8 mouse cellular contexts compared by ENCODE assay signal in genomic region chr10:117843690-117844089, GRCm38 (mm10). TPM values are rescaled to one million over a fixed set of nuclear protein-coding genes. Genes with fewer than 3 reads are reported as not detected.
A peak's percentile ranks its signal among the peaks of the same experiment; 100 is the strongest.
DNase-seq lines count a peak whose midpoint lies in the region; ATAC-seq and TF ChIP-seq lines count a peak whose summit lies in the region.

No protein-coding gene starts in this region.

- H3K27ac ChIP-seq in layer of hippocampus, adult 2 months, result no peak overlapping the region
- peak overlapping the region; percentile 89; the same call in 1 of the 2 replicates for H3K27ac ChIP-seq in bone marrow macrophage, adult 2 months (ENCODE audit: insufficient read depth, low read depth, low read length)

- H3K36me3 ChIP-seq in myocyte (ENCODE audit: control insufficient read depth, insufficient read depth), result no peaks in the 10 kb centered on the region

- H3K4me1 ChIP-seq in bone marrow macrophage, adult 2 months (ENCODE audit: control insufficient read depth, insufficient read depth, low read length), result peaks cover 32% of the 10 kb centered on the region

- no peak overlapping the region for H3ac ChIP-seq in myocyte (ENCODE audit: control insufficient read depth, insufficient read length)

- H3K4me3 ChIP-seq in layer of hippocampus, adult 2 months, result peak overlapping the region; percentile 91
- peak overlapping the region; percentile 38 for H3K4me3 ChIP-seq in bone marrow macrophage, adult 2 months (ENCODE audit: insufficient read depth, low read length)
- H3K4me3 ChIP-seq in myocyte, result peak overlapping the region; percentile 67

- DNase-seq in layer of hippocampus, adult 2 months (ENCODE audit: low spot score in 2 of 2), result no peak
- no peak for DNase-seq in layer of hippocampus, postnatal 25 days (ENCODE audit: extremely low spot score in 1 of 2, low spot score in 1 of 2)
- DNase-seq in cerebellum, adult 11-12 months, result no peak
- DNase-seq in frontal cortex, postnatal 10 days (ENCODE audit: low spot score in 2 of 2), result no peak
- no peak for DNase-seq in gastrocnemius, postnatal 36 days

- H3K27me3 ChIP-seq in myocyte (ENCODE audit: control insufficient read depth, insufficient read depth, insufficient read length), result no peaks in the 10 kb centered on the region

- ATAC-seq in inflammation-experienced regulatory T-cells, adult 6 months, result peak; percentile 47

- TF ChIP-seq POLR2A in bone marrow macrophage, adult 2 months (IDR thresholded peaks at IDR 0.05; ENCODE audit: borderline replicate concordance, low read depth, low read length), result no peak
- TF ChIP-seq POLR2A in myocyte (IDR thresholded peaks at IDR 0.05; ENCODE audit: insufficient read length, low read depth), result no peak

- intact Hi-C loops in gastrocnemius, postnatal 36 days (cut with DNase I), result no loop called here

- TF ChIP-seq CTCF in layer of hippocampus, adult 2 months (conservative IDR thresholded peaks at IDR 0.05), result no peak
- no peak for TF ChIP-seq CTCF in bone marrow macrophage, adult 2 months (IDR thresholded peaks at IDR 0.05; ENCODE audit: low read depth, low read length)

- H3K4me2 ChIP-seq in myocyte (ENCODE audit: low read depth), result peak overlapping the region; percentile 78

- H3K79me2 ChIP-seq in myocyte (ENCODE audit: control insufficient read depth, insufficient read depth), result peaks cover 65% of the 10 kb centered on the region

TF ChIP-seq in myocyte, 11 proteins besides CTCF, POLR2A, EP300 and RAD21:
- TF ChIP-seq MYOD1 (IDR thresholded peaks at IDR 0.05; ENCODE audit: control insufficient read depth in 1 of 3, insufficient read length in 2 of 3, low read depth in 2 of 3) (no peak), POLR2AphosphoS2 (IDR thresholded peaks at IDR 0.05; ENCODE audit: insufficient read length, low read depth) (no peak), USF1 (IDR thresholded peaks at IDR 0.05; ENCODE audit: low read depth) (no peak), MYOG (IDR thresholded peaks at IDR 0.05; ENCODE audit: control insufficient read depth in 1 of 3, insufficient read depth in 1 of 3, insufficient read length in 2 of 3, low read depth in 2 of 3) (no peak), TCF12 (IDR thresholded peaks at IDR 0.05; ENCODE audit: insufficient read depth, poor library complexity, severe bottlenecking) (no peak), REST (IDR thresholded peaks at IDR 0.05; ENCODE audit: insufficient read depth, insufficient read length) (no peak), E2F4 (IDR thresholded peaks at IDR 0.05; ENCODE audit: insufficient read depth) (no peak), TCF3 (IDR thresholded peaks at IDR 0.05; ENCODE audit: insufficient read length, low read depth) (no peak), CEBPB (IDR thresholded peaks at IDR 0.05; ENCODE audit: insufficient read depth, poor library complexity, severe bottlenecking) (no peak), MAX (IDR thresholded peaks at IDR 0.05; ENCODE audit: low read depth) (no peak)

RNA-seq across cellular contexts. Expression of gene Rap1b, which starts 2.1 kb away (rescaled TPM):
- total RNA-seq in layer of hippocampus, adult 2 months (2021), result 10 to 100 TPM; 55.7 to 58.5 TPM
- total RNA-seq in layer of hippocampus, postnatal 25 days (2021), result 10 to 100 TPM; 67.4 to 70.2 TPM
- polyA plus RNA-seq in bone marrow macrophage, adult 2 months (2012; ENCODE audit: insufficient read depth, insufficient read length, missing spikeins), result 454 and 458 TPM in 2 replicates
- 100 to 1,000 TPM in 1 of 3 experiments, 10 to 100 TPM in 2; 60.4 to 128 (median 82.5) TPM for polyA plus RNA-seq in inflammation-experienced regulatory T-cells, adult 6 months (2017; shearing (Covaris generic))
- 62.3 TPM for polyA plus RNA-seq in myocyte (2012; fragmentation: generic; extraction: Trizol)
- total RNA-seq in gastrocnemius, postnatal 36 days (2021), result 10 to 100 TPM; 20.2 to 22.4 TPM

RNA-seq across cellular contexts. Expression of gene Nup107, which starts 51.2 kb away (rescaled TPM):
- total RNA-seq in layer of hippocampus, adult 2 months (2021), result 10 to 100 TPM; 15.5 to 19.4 TPM
- 10 to 100 TPM; 17.6 to 20.4 TPM for total RNA-seq in layer of hippocampus, postnatal 25 days (2021)
- 18.2 and 18.9 TPM in 2 replicates for polyA plus RNA-seq in bone marrow macrophage, adult 2 months (2012; ENCODE audit: insufficient read depth, insufficient read length, missing spikeins)
- 10 to 100 TPM; 48.5 to 73.1 (median 57.4) TPM for polyA plus RNA-seq in inflammation-experienced regulatory T-cells, adult 6 months (2017; shearing (Covaris generic))
- 16.8 TPM for polyA plus RNA-seq in myocyte (2012; fragmentation: generic; extraction: Trizol)
- 1 to 10 TPM; 4.3 to 5.5 TPM for total RNA-seq in gastrocnemius, postnatal 36 days (2021)

Comparison
In these comparisons a context has a peak if more than half of its experiments do, and no peak if none do; other contexts are left out.
1. H3K4me3 ChIP-seq: peak in every context shown above with its lines; median percentile 91 in layer of hippocampus, adult 2 months; 67 in myocyte; 38 in bone marrow macrophage, adult 2 months.